Mouse (Mus musculus) limb, embryonic 11.5 days (tissue): ENCODE measurements around the gene Leng8. TPM values are rescaled to one million over a fixed set of nuclear protein-coding genes. Genes with fewer than 3 reads are reported as not detected.
A peak's percentile ranks its signal among the peaks of the same experiment; 100 is the strongest.
"Not testable (repeated sequence)": the region's sequence is repeated elsewhere in the genome, so short reads cannot be mapped to it uniquely, and the experiment has no call there.

Experiments
- ATAC-seq: fragments of 200-750 bp; cut with Nextera tagmentation; 2 replicates; pipeline ENCODE4 v1.8.0; 2017; ENCODE audit warnings: low read depth; ENCODE audit not compliant: insufficient number of reproducible peaks, low FRiP score, low TSS enrichment
- DNase-seq: peaks from one replicate; pipeline ENCODE4 v3.0.0-alpha.2; 2015; ENCODE audit warnings: low spot score
- H3K27ac ChIP-seq: fragments of 300-500 bp; sonication (generic); replicated peaks from 2 replicates; pipeline ENCODE4 v1.5.1; 2014; ENCODE audit warnings: low read depth, mild to moderate bottlenecking, low read length
- H3K27me3 ChIP-seq: fragments of 300-500 bp; sonication (generic); 2 replicates; pipeline ENCODE4 v1.6.1; 2014; ENCODE audit warnings: mild to moderate bottlenecking, low read length, mixed read lengths; ENCODE audit not compliant: control insufficient read depth, insufficient read depth
- H3K36me3 ChIP-seq: fragments of 300-500 bp; sonication (generic); 2 replicates; pipeline ENCODE4 v1.6.1; 2014; ENCODE audit warnings: mild to moderate bottlenecking, low read length, moderate library complexity, mixed read lengths; ENCODE audit not compliant: control insufficient read depth, insufficient read depth
- H3K4me1 ChIP-seq: fragments of 300-500 bp; sonication (generic); 2 replicates; pipeline ENCODE4 v1.6.1; 2014; ENCODE audit warnings: low read length, mixed read lengths; ENCODE audit not compliant: control insufficient read depth, insufficient read depth
- H3K4me2 ChIP-seq: fragments of 300-500 bp; sonication (generic); 2 replicates; pipeline ENCODE4 v1.6.1; 2014; ENCODE audit warnings: low read depth, mild to moderate bottlenecking, moderate library complexity; ENCODE audit not compliant: severe bottlenecking
- H3K4me3 ChIP-seq: fragments of 300-500 bp; sonication (generic); 2 replicates; pipeline ENCODE4 v1.5.1; 2014; ENCODE audit warnings: low read depth, low read length
- H3K9ac ChIP-seq: fragments of 300-500 bp; sonication (generic); 2 replicates; pipeline ENCODE4 v1.6.1; 2014; ENCODE audit warnings: mild to moderate bottlenecking, low read length
- H3K9me3 ChIP-seq: fragments of 300-500 bp; sonication (generic); 2 replicates; pipeline ENCODE4 v1.6.1; 2016; ENCODE audit warnings: low read length; ENCODE audit not compliant: control insufficient read depth
- WGBS: fragments of 180-500 bp; shearing (Covaris S2); extraction: QIAGEN DNeasy Blood & Tissue Kit; methylation state at CpG from one replicate; pipeline ENCODE4 v1.1.7; 2014; 5-methylcytosine and 5-hydroxymethylcytosine counted together
- polyA plus RNA-seq: library from polyadenylated mRNA; unstranded; fragments of >200 nt; fragmentation: Nextera tagmentation; extraction: Ambion mirVana; gene quantifications from 2 replicates; pipeline ENCODE4 v1.2.1, GENCODE M21; 2014

Gene Leng8
- polyA plus RNA-seq, 1 experiment from 2014 or later, result 49.7 TPM

DNA sequence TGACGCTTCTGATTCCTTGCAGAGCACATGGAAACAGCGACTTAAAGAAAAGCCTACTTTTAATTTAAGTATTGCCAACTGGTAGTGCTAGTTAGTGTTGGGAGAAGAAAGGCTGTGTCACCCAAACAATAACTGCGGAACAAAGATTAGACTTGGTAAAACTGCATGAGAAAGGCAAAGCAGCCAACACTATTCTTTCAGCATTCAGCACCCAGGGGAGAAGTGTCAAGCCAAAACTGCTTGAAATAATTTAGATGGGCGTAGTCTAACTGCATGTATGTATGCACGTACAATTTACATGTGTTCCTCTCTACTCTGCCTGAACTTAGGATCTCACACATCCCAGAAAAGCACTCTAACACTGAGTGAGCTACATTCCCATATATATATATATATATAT, 17.5 kb downstream of the Leng8 start:
- Histone ChIP-seq H3K27ac (no peak overlapping the region), H3K4me2 (no peak overlapping the region), H3K9ac (no peak overlapping the region), H3K36me3 (no peaks in the 10 kb centered on the region), H3K4me3 (no peak overlapping the region), H3K27me3 (peaks cover 15% of the 10 kb centered on the region), H3K9me3 (peaks cover 2% of the 10 kb centered on the region; the same call in 1 of the 2 replicates), H3K4me1 (peaks cover 7% of the 10 kb centered on the region; the same call in 1 of the 2 replicates)
- ATAC-seq (no peak), DNase-seq (no peak)
- WGBS, result 83% methylated on average over 5 of the region's 5 CpGs

DNA sequence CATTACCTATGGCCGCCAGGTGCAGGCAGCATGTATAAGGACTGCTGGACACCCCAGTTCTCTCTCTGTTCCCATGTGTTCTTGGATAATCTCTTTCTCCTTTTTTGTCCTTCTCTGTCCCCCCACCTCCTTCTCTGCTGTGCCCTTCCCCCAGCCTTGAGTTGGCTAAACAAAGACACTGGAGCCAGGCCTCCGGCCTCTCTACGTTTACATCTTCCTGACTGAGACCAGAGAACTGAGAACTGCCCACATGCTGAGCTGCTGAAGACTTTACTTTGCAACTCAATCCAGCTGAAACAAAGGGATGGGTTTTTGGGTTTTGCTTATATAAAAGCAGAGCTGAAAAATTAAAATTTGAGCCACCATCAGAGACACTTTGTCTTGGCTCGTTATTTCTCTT, 18.1 kb downstream of the Leng8 start:
- Histone ChIP-seq H3K4me1 (peaks cover 4% of the 10 kb centered on the region; the same call in 1 of the 2 replicates), H3K4me3 (no peak overlapping the region), H3K27ac (no peak overlapping the region), H3K4me2 (no peak overlapping the region), H3K9ac (no peak overlapping the region), H3K27me3 (peaks cover 15% of the 10 kb centered on the region), H3K9me3 (peaks cover 2% of the 10 kb centered on the region; the same call in 1 of the 2 replicates), H3K36me3 (no peaks in the 10 kb centered on the region)
- ATAC-seq, result no peak
- 50% methylated on average over 4 of the region's 4 CpGs for WGBS
- DNase-seq, result no peak

DNA sequence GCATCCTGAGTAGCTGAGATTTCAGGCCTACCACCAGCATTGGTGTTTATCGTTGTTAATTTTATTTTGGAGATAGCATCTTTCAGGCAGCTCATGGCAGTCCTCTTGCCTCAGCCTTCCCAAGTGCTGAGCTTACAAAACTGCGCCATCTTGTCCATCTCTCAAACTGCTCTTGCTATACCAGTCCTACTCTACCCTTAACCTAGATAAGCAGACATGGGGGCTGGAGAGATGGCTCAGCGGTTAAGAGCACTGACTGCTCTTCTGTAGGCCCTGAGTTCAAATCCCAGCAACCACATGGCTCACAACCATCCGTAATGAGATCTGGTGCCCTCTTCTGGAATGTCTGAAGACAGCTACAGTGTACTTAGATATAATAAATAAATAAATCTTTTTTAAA, 24.8 kb downstream of the Leng8 start:
- not testable (repeated sequence) for DNase-seq, H3K27me3 ChIP-seq, H3K9me3 ChIP-seq, H3K4me2 ChIP-seq, H3K9ac ChIP-seq, H3K27ac ChIP-seq, H3K4me3 ChIP-seq, H3K36me3 ChIP-seq, ATAC-seq, H3K4me1 ChIP-seq
- WGBS, result 94% methylated on average over 4 of the region's 4 CpGs

DNA sequence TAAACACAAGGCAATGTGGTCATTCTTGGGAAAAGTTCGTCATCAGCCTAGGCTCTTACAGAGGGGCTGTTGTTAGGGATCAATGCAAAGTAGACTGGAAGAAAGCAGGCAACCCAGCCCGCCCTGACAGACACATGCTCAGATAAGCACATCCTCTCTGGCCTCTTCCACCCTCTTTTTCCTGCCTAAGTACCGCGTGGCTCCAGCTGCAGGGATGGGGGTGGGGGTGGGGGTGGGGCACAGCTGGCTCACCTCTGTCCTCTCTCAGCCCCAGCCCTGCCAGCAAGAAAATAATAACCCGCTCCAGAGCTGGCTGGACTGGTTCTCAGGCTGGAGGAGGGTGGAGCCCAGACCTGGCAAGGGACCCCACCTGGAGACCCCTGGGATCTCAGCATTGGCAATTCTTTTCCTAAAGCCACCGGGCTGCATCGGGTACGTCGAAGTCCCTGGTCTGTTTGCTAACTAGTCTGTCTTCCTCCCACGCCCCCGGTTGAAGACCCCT, 26.8 kb downstream of the Leng8 start:
- H3K9ac ChIP-seq, result peak overlapping the region; percentile 58

DNA sequence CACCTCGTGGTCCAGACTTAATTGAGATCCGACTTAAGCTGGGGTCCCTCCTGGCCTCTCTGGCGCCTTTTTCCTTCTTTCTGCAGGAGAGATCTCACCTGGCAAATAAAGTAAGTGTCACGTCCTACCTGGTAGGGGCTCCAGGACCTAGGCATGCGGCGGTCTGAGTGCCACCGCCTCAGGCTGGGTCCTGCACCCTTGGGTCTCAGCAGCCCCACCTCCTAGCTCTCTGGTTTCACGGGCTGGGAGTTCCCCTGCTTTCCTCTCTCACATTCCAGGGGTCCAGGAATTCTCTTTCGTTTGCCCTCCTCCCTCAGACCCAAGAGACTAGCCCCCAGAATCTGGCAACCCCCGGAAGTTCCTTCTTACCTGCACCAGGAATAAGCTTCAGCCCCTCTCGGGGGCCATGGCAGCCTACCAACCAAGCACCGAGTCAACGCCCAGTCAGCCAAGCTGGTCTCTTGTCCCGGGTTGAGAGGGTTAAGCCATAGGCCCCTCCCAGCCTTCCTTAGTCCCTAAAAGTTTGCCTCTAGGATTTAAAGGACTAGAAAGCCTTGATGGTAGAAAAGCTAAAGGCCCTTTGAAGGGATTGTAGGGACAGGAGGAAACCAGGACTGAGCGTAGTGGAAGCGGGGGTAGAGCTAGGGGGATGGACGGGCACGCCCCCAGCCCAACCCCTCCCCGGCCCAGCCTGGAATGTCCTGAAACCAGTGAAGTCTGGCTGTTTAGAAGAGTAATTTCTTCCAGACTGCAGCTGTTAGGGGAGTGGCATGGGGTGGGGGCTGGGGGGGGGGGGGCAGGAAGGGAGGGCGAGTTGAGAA, 27.5 kb downstream of the Leng8 start, which contains the start of gene Cdc42ep5:
TSS of gene Cdc42ep5 (minus strand) at position 771 of the 821 bp plus-strand sequence.
- DNase-seq (peak; percentile 78), ATAC-seq (peak; percentile 94)
- Histone ChIP-seq H3K4me3 (peak within 1 kb of the TSS; percentile 51), H3K27ac (peak within 1 kb of the TSS; percentile 73), H3K4me1 (no peaks in the 10 kb centered on the region; the same call in 1 of the 2 replicates), H3K9ac (peak within 1 kb of the TSS; percentile 58), H3K36me3 (no peaks in the 10 kb centered on the region), H3K27me3 (no peaks in the 10 kb centered on the region), H3K4me2 (peak within 1 kb of the TSS; percentile 90), H3K9me3 (no peaks in the 10 kb centered on the region)
- WGBS, result under 1% methylated on average over 19 of the region's 20 CpGs

More for the DNA sequence above, 26.8 kb downstream of the Leng8 start:
- peak overlapping the region; percentile 51 for H3K4me3 ChIP-seq
- WGBS, result under 1% methylated on average over 11 of the region's 11 CpGs
- peak overlapping the region; percentile 90 for H3K4me2 ChIP-seq
- DNase-seq, result peak; percentile 62
- no peaks in the 10 kb centered on the region for H3K27me3 ChIP-seq
- H3K9me3 ChIP-seq, result no peaks in the 10 kb centered on the region
- H3K4me1 ChIP-seq, result no peaks in the 10 kb centered on the region; the same call in 1 of the 2 replicates
- no peaks in the 10 kb centered on the region for H3K36me3 ChIP-seq
- ATAC-seq, result peak; percentile 52; the same call in 1 of the 2 replicates
- peak overlapping the region; percentile 73; the same call in 1 of the 2 replicates for H3K27ac ChIP-seq

DNA sequence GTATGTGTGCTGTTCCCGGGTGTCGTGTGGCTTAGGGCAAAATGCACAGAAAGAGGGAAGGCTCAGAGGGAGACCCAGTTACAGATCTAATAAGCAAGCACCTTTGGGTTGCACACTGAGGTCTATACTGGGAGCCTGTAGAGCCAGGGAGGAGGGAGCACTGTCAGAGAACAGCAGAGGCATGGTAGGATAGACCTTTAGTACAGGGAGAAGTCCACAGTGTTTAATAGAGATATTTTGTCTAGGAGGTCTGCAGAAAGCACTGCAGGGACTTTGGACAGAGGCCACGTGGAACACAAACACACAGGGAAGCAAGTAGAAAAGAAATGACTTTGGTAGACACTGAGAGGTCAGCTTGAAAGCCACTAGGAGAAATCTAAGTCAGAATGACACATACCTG, 28.4 kb downstream of the Leng8 start:
- ATAC-seq, result no peak; the same call in 1 of the 2 replicates
- DNase-seq, result no peak
- Histone ChIP-seq H3K4me2 (peak overlapping the region; percentile 90; the same call in 1 of the 2 replicates), H3K27me3 (no peaks in the 10 kb centered on the region), H3K4me1 (no peaks in the 10 kb centered on the region; the same call in 1 of the 2 replicates), H3K9me3 (no peaks in the 10 kb centered on the region), H3K36me3 (no peaks in the 10 kb centered on the region), H3K27ac (no peak overlapping the region; the same call in 1 of the 2 replicates), H3K9ac (no peak overlapping the region), H3K4me3 (no peak overlapping the region)
- WGBS, result 20% methylated on average over 3 of the region's 3 CpGs

DNA sequence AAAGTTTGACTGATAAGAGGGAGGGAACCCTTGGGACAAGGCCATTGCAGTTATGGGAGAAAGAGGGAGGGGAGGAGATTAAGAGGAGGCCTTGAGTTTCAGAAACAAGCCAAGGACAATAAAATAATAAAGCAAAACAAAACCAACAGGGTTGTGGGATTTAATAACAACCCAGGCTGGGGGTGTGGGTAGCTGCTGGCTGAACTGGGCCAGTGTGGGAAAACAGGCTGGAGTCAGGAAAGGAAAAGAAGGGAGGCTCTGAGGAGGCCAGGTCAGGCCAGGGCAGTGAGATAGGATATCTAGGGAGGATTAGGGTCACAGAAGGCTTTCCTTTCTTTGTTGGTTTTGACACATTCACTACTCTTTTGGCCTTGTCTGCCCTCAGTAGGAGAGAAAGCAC, 30.3 kb downstream of the Leng8 start:
- Histone ChIP-seq H3K9ac (no peak overlapping the region), H3K27ac (no peak overlapping the region), H3K4me3 (no peak overlapping the region), H3K36me3 (no peaks in the 10 kb centered on the region), H3K4me2 (no peak overlapping the region), H3K9me3 (no peaks in the 10 kb centered on the region), H3K27me3 (no peaks in the 10 kb centered on the region), H3K4me1 (no peaks in the 10 kb centered on the region; the same call in 1 of the 2 replicates)
- no peak for ATAC-seq
- DNase-seq, result no peak

DNA sequence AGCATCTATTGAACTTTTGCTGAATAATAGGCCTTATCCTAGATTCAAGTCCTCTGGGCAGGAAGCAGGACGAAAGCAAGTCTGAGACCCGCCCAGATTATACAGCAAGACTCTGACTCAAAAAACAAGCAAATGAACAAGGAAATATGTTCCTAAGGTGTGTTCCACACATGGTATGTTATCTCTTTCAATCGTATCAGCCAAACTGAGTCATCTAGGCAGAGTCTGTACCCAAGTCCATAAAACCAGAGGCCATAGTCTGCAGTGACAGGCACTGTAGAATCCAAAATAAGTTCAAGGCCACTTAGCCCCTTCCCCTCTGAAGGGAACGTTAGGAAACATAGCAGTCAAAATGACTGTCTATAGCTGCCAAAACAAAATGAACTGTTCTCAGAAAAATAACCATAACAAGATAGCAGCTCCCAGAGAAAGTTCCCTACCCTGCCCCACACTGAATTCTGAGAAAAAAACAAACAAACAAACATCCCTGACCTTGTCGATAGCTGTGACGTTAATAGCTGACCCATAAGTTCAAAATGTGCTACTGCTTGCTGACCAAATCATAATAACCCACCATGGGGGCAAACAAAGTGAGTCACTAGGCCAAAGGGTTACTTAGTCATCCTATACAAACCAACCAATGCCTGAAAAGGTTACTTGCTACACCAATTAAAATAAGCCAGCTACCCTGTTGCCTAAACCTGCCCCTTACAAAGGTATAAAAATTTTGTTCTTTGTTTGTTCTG, 33.5 kb downstream of the Leng8 start:
- ATAC-seq, result no peak
- 87% methylated on average over 6 of the region's 6 CpGs for WGBS
- no peaks in the 10 kb centered on the region for H3K36me3 ChIP-seq
- H3K4me3 ChIP-seq, result no peak overlapping the region
- DNase-seq, result no peak
- no peaks in the 10 kb centered on the region for H3K27me3 ChIP-seq
- no peak overlapping the region for H3K9ac ChIP-seq
- no peaks in the 10 kb centered on the region for H3K9me3 ChIP-seq
- no peak overlapping the region for H3K4me2 ChIP-seq
- no peak overlapping the region for H3K27ac ChIP-seq
- H3K4me1 ChIP-seq, result no peaks in the 10 kb centered on the region
